Mouse (Mus musculus) heart, adult 2 months (tissue): Measurements from ENCODE around the gene Sp4. TPM values are rescaled to one million over a fixed set of nuclear protein-coding genes. Genes with fewer than 3 reads are reported as not detected.

Experiments used
- DNase-seq, 2 experiments: peaks; one replicate each; pipeline ENCODE4 v3.0.0; 2021
- H3K27ac ChIP-seq: fragments of 200-600 bp; 2 replicates; pipeline ENCODE4 v1.8.1; 2022
- H3K27me3 ChIP-seq: fragments of 200-500 bp; 2 replicates; pipeline ENCODE4 v1.6.1; 2012; ENCODE audit warnings: mild to moderate bottlenecking, low read length, inconsistent platforms, mixed read lengths; ENCODE audit not compliant: control insufficient read depth, insufficient read depth
- H3K36me3 ChIP-seq: fragments of 200-500 bp; 2 replicates; pipeline ENCODE4 v1.6.1; 2012; ENCODE audit warnings: low read length, inconsistent platforms; ENCODE audit not compliant: control insufficient read depth, insufficient read depth
- H3K4me1 ChIP-seq: fragments of 200-500 bp; 2 replicates; pipeline ENCODE4 v1.6.1; 2011; ENCODE audit warnings: low read length; ENCODE audit not compliant: control insufficient read depth, insufficient read depth
- H3K4me3 ChIP-seq: fragments of 200-600 bp; 2 replicates; pipeline ENCODE4 v1.8.1; 2022
- H3K79me2 ChIP-seq: fragments of 200-500 bp; replicated peaks from 2 replicates; pipeline ENCODE4 v1.6.1; 2012; ENCODE audit warnings: mild to moderate bottlenecking, inconsistent platforms, low read length, moderate library complexity, mixed read lengths; ENCODE audit not compliant: control insufficient read depth, insufficient read depth
- H3K9ac ChIP-seq: fragments of 200-500 bp; 2 replicates; pipeline ENCODE4 v1.6.1; 2012; ENCODE audit warnings: low read depth, mild to moderate bottlenecking, control low read depth, inconsistent platforms, low read length, mixed read lengths
- CTCF ChIP-seq: fragments of 200-600 bp; IDR thresholded peaks from 2 replicates; pipeline ENCODE4 v1.8.1; 2022; ENCODE audit warnings: antibody characterized with exemption, mild to moderate bottlenecking, moderate library complexity
- EP300 ChIP-seq: fragments of 200-500 bp; IDR thresholded peaks from 2 replicates; pipeline ENCODE4 v1.6.1; 2011; ENCODE audit warnings: low read depth, low read length, control low read depth; ENCODE audit not compliant: insufficient read depth
- POLR2A ChIP-seq: fragments of 200-500 bp; IDR thresholded peaks from 2 replicates; pipeline ENCODE4 v1.6.1; 2011; ENCODE audit warnings: mild to moderate bottlenecking, low read depth, low read length, control low read depth; ENCODE audit not compliant: insufficient read depth
- WGBS: fragments of 180-500 bp; shearing (Covaris S2); methylation state at CpG from one replicate; pipeline ENCODE4 v1.1.7; 2018; 5-methylcytosine and 5-hydroxymethylcytosine counted together
- intact Hi-C: fragments of 180-260 bp; cut with DNase I; formaldehyde crosslinking; loops from one replicate; pipeline ENCODE4 v1.15.1; 2025
- polyA plus RNA-seq: library from polyadenylated mRNA; depleted of rRNA; stranded (reverse); fragments of >200 nt; gene quantifications from 2 replicates; pipeline ENCODE4 v1.2.3, GENCODE M21; 2012
- total RNA-seq, 2 experiments: library from RNA; stranded (reverse); gene quantifications; 2 replicates each; pipeline ENCODE4 v1.2.3; 2021

Gene Sp4
- total and polyA plus RNA-seq, 3 experiments = 4.4 to 12.0 (median 9.5) TPM

GRCm38 (mm10) chr12:118295793-118296192 lies 5.4 kb downstream of the Sp4 start:
- Histone ChIP-seq H3K4me1 (peaks cover 9% of the 10 kb centered on the region), H3K27ac (no peak overlapping the region), H3K79me2 (no peaks in the 10 kb centered on the region; the same call in 1 of the 2 replicates), H3K36me3 (peaks cover 7% of the 10 kb centered on the region), H3K4me3 (no peak overlapping the region), H3K27me3 (no peaks in the 10 kb centered on the region), H3K9ac (no peak overlapping the region)
- no peak for DNase-seq
- WGBS = 81% methylated on average over 1 of the region's 1 CpGs
- TF ChIP-seq CTCF (no peak), EP300 (no peak), POLR2A (no peak)
- intact Hi-C loops = no loop called here

GRCm38 (mm10) chr12:118288947-118289346 lies 12.3 kb downstream of the Sp4 start:
- WGBS = 72% methylated on average over 1 of the region's 1 CpGs

GRCm38 (mm10) chr12:118285099-118285498 lies 16.1 kb downstream of the Sp4 start:
- intact Hi-C loops = no loop called here
- no peaks in the 10 kb centered on the region for H3K79me2 ChIP-seq
- H3K9ac ChIP-seq = no peak overlapping the region
- no peak overlapping the region for H3K27ac ChIP-seq
- DNase-seq = peak in 1 of 2 experiments; percentile 14
- H3K36me3 ChIP-seq = peaks cover 4% of the 10 kb centered on the region
- WGBS = 64% methylated on average over 6 of the region's 6 CpGs
- peaks cover 5% of the 10 kb centered on the region for H3K4me1 ChIP-seq
- TF ChIP-seq CTCF = no peak
- no peak for TF ChIP-seq POLR2A
- TF ChIP-seq EP300 = no peak
- no peak overlapping the region for H3K4me3 ChIP-seq
- H3K27me3 ChIP-seq = no peaks in the 10 kb centered on the region

More at GRCm38 (mm10) chr12:118288947-118289346, 12.3 kb downstream of the Sp4 start:
- Histone ChIP-seq H3K4me3 (no peak overlapping the region), H3K4me1 (peaks cover 5% of the 10 kb centered on the region), H3K36me3 (peaks cover 4% of the 10 kb centered on the region), H3K79me2 (no peaks in the 10 kb centered on the region; the same call in 1 of the 2 replicates), H3K9ac (no peak overlapping the region), H3K27ac (no peak overlapping the region), H3K27me3 (no peaks in the 10 kb centered on the region)
- no peak for DNase-seq
- TF ChIP-seq POLR2A (no peak), CTCF (no peak), EP300 (no peak)
- intact Hi-C loops = no loop called here

- H3K27me3 ChIP-seq = no peaks in the 10 kb centered on the region
- H3K36me3 ChIP-seq = peaks cover 4% of the 10 kb centered on the region
- intact Hi-C loops = no loop called here
- peaks cover 5% of the 10 kb centered on the region for H3K4me1 ChIP-seq
- H3K9ac ChIP-seq = no peak overlapping the region
- 73% methylated on average over 1 of the region's 1 CpGs for WGBS
- H3K79me2 ChIP-seq = no peaks in the 10 kb centered on the region
- no peak overlapping the region for H3K27ac ChIP-seq
- H3K4me3 ChIP-seq = no peak overlapping the region
- DNase-seq = no peak
- TF ChIP-seq POLR2A = no peak
Observed at GRCm38 (mm10) chr12:118281961-118282360, 19.3 kb downstream of the Sp4 start.

- Histone ChIP-seq H3K4me1 (peaks cover 2% of the 10 kb centered on the region; the same call in 1 of the 2 replicates), H3K9ac (no peak overlapping the region), H3K79me2 (no peaks in the 10 kb centered on the region), H3K4me3 (no peak overlapping the region), H3K36me3 (no peaks in the 10 kb centered on the region; the same call in 1 of the 2 replicates), H3K27ac (no peak overlapping the region), H3K27me3 (no peaks in the 10 kb centered on the region)
- intact Hi-C loops = no loop called here
- WGBS = 86% methylated on average over 5 of the region's 5 CpGs
- DNase-seq = no peak
- TF ChIP-seq POLR2A = no peak
- TF ChIP-seq EP300 = no peak
- TF ChIP-seq CTCF = no peak
Observed at GRCm38 (mm10) chr12:118276385-118276784, 24.9 kb downstream of the Sp4 start.

GRCm38 (mm10) chr12:118264905-118265304 lies 36.3 kb downstream of the Sp4 start:
- Histone ChIP-seq H3K4me1 (no peaks in the 10 kb centered on the region), H3K9ac (no peak overlapping the region), H3K36me3 (no peaks in the 10 kb centered on the region), H3K27me3 (no peaks in the 10 kb centered on the region), H3K4me3 (no peak overlapping the region), H3K79me2 (no peaks in the 10 kb centered on the region), H3K27ac (no peak overlapping the region)
- intact Hi-C loops = no loop called here
- TF ChIP-seq EP300 = no peak
- no peak for TF ChIP-seq POLR2A
- no peak for TF ChIP-seq CTCF
- DNase-seq = no peak

- H3K4me1 ChIP-seq = no peaks in the 10 kb centered on the region
- intact Hi-C loops = no loop called here
- H3K27me3 ChIP-seq = no peaks in the 10 kb centered on the region
- TF ChIP-seq POLR2A (no peak), CTCF (no peak), EP300 (no peak)
- 37% methylated on average over 1 of the region's 1 CpGs for WGBS
- no peak for DNase-seq
- no peaks in the 10 kb centered on the region for H3K79me2 ChIP-seq
- H3K4me3 ChIP-seq = no peak overlapping the region
- no peak overlapping the region for H3K9ac ChIP-seq
- H3K27ac ChIP-seq = no peak overlapping the region
- no peaks in the 10 kb centered on the region for H3K36me3 ChIP-seq
Observed at GRCm38 (mm10) chr12:118263878-118264277, 37.4 kb downstream of the Sp4 start.
